Mouse (Mus musculus): ENCODE results near the gene Bag5.
"Not testable (repeated sequence)": the region's sequence is repeated elsewhere in the genome, so short reads cannot be mapped to it uniquely, and the experiment has no call there.

The Bag5 gene

DNA sequence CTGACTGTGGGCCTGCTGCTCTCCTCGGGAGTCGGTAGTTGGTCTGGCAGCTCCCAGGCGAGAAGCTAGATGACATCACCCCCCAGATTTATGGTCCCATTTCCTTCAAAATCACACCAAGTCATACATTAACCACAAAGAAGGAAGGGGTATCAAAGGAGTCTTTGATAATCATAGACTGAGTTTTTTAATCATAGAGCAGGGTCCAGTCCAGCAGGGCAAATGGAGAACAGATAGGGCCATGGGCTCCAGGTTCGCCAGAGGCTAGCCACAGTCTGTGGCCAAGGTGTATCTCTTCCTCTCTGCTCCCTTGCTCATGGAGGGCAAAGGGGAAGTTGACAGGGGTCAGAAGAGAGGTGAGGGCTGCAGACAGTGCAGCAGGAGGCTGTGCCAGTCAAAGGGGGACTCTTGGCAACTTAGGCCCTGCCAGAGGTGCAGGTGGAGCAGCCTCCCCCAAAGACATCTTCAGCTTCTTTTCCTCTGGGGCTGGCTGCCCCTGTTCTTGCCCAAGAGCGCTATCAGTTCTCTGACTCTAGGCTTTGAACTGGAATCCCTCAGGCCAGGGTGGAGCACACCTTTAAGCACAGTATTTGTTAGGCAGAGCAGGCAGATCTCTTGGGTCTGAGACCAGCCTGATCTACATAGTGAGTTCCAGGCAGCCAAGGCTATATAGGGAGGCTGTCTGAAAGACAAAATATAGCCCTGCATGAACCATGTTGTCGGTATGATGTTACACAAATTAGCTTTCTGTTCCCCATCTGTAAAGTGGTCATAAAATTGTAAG lies 37.1 kb downstream of the Bag5 start:
- no peak for DNase-seq (ENCODE audit: low spot score in 2 of 2)

DNA sequence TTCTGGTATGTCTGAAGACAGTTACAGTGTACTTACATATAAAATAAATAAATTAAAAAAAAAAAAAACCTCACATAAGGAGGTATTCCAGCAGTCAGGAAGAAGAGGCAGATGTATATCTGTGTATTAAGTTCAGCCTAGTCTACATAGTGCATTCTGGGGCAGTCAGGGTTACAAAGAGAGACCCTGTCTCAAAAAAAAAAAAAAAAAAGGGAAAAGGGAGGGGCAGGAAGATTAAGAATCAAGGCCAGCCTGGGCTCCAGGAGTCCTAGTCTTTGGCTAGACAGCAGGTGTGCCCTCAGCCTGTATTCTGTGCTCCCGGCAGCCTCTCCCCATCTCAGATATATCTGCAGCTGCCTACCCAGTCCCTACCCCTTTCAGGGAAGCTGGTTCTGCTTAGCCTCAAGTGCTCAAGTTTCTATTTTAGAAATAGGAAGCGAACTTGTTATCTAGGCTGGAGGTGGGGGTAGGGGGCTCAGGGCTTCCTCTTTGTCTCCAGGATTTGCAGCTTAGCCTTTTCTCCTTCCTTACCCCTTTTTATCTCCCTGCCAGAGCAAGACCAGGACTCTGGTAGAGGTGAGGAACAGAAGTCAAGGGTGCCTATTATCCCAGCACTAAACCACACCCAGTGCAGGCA lies 38.1 kb downstream of the Bag5 start:
- DNase-seq (ENCODE audit: low spot score in 2 of 2), result peak in 1 of 2 experiments; percentile 18

DNA sequence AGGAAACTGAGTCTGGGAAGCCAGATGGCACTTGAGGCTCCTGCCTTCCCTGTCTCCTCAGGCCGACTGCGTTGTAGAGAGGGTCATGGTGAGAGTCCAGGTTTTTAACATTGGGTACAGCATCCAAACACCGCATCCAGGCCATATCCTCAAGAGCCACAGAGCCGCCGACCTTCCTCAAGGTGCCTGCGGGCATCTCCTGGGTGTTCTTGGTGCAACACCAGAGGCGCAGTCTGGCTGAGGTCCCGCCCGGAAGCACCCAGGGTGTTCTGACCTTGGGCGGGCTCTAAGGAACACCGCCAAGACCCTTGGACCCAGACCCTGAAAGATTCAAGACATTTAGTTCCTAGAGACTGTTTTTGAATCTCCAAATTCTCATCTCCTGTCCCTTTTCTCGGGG lies 40.5 kb downstream of the Bag5 start:
- DNase-seq (ENCODE audit: low spot score in 2 of 2), result peak in 1 of 2 experiments; percentile 32

DNA sequence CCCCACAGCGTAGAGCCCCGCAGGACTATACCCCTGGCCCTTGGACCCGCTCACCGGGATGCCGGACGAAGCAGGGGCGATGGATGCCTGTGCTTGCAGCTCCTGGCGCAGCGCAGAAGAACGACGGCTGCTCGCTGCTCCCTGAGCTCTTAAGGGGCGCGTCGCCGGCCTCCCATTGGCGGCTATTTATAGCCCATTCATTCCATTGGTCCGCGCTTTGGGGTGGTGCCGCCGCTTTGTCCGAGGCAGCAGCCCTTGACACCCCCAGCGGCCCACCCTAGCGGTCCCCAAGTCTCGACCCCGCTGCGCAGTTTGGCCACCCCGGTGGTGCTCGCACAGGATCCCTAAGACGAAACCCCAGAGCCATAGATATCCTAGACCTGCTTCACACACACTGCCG lies 40.9 kb downstream of the Bag5 start, which contains the start of gene Ckb:
Gene Ckb, minus strand, starts transcription at position 163 of the 400 bp plus-strand sequence.
- DNase-seq (ENCODE audit: low spot score in 2 of 2), result peak; percentile 90 to 91

DNA sequence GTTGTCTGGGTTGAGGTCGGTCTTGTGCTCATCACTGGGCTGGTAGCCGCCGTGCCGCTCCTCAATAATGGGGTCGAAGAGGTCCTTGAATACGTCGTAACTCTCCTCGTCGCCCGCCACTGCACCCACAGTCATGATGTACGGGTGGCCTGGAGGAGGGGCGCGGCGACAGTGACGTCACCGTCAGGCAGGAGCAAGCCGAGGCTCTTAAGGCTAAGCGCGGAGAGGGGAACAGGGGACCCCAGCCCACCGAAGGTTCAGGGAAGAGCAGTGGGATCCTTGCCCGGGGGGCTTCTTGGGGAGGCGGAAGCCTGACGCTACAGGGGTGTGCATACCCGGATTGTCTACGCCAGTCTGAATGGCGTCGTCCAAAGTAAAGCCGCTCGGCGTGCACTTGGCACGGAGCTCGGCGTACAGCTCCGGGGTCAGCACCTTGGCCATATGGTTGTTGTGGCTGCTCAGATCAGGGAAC lies 41.6 kb downstream of the Bag5 start:
- peak; percentile 75 to 82 for DNase-seq (ENCODE audit: low spot score in 2 of 2)

DNA sequence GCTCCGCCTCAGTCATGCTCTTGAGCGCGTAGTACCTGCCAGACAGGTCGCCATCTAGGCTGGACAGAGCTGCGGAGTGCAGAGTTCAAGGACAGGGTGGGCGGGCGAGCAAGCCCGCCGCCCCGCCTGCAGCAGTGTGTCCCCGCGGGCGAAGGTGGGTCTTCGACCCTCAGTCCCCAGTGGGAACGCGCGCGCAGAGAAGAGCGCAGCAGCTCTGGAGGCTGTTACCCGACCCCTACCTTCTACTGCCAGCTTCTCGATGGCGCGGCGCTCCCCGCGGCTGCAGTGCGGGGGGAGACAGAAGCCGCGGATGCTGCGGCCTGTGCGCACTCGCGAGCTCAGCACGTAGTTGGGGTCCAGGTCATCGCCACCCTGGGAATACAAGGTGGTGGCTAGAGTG lies 42.1 kb downstream of the Bag5 start:
- DNase-seq (ENCODE audit: low spot score in 2 of 2), result peak in 1 of 2 experiments; percentile 18

DNA sequence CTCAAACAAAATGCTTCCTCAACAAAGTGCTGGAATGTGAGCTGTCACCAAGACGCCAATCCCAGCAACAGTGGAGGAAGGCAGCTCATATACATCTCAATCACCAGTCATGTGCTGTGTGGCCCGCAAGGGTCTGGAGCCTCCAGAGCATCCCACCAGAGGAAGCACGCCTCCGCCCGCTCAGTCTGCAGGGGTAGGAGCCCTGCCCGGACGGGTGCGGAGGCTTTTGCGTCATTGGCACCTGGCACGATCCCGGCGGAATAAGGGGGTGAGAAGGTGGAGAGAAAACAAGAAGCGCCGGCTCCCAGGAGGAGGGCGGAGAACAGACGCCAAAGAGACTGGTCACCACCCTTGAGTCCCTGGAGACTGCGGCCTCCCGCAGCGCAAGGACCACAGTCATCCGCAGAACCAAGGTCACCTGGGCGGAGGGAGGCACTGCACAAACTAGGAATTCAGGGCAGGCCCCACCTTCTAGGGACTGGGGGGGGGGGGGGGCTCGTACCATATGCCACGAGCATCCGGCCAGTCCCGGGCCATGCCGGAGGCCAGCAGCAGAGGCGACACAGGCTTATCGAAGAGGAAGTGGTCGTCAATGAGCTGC lies 42.6 kb downstream of the Bag5 start:
- peak in 1 of 2 experiments; percentile 35 for DNase-seq (ENCODE audit: low spot score in 2 of 2)

DNA sequence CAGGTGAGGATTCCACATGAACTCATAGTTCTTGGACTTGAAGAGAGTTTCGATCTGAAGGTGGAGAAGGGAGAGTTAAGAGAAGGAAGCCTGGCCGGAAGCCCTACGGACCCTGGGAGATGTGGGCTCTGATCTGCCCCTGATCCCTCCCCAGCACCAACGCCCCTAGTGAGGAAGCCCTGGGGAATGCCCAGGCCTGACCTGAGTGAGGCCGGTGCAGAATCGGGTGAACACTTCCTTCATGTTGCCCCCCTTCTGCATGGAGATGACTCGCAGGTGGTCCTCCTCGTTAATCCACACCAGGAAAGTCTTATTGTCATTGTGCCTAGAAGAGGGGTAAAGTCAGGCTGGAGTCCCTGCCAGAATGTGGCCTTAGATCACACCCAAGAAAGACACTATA lies 43.1 kb downstream of the Bag5 start:
- no peak for DNase-seq (ENCODE audit: low spot score in 2 of 2)

DNA sequence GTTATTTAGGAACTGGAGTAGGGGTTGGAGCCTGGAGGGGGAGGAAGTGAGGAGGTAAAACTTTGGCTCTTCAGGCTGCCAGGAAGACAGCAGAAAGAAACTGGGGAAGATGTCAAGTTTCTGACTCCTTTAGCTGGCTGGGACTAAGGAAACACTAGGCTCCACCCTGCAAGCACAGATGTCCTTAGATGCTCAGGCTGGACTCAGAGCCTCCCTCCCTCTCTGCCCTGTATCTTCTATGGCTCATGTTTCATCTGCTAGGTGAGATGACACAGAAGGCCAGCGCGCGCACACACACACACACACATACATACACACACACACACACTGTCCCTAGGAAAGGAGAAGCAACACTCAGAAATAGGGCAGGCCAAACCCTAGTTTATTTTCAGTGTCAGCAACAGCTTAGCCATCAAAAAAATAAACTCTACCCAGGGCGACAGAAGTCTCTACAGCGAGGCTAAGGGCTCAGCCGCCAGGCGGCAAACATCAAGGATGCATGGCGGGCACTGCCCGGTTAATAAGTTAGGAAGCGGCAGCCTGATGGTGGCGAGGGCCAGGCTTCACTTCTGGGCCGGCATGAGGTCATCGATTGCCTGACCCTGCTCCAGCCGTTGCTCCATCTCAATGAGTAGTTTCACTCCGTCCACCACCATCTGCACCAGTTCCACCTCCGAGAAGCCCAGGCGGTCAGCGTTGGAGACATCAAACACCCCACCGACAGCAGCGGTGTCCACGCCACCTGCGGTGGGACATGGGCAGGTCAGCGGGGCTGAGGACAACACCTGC lies 43.9 kb downstream of the Bag5 start:
- DNase-seq (ENCODE audit: low spot score in 2 of 2), result peak in 1 of 2 experiments; percentile 37

DNA sequence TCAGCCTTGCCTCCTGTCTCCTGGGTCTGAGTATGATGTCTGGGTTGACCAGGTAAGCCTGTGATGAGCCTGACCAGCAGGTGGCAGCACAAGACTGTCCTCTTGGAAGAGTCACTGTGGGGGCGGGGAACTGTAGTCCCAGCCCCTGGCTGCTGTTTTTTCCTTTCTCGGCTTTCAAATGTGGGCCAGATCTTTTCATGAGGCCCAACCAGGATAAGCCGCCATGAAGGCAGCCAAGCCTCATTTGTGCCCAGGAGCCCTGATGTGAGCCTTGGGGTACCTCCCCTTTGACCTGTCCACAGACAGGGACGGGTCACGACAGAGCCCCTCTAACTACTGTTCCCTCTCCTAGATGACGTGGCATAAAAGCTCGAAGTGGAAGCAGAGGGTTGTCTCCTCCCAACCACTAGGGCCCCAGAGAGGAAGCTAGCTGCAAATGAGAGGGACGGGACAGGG lies 44.6 kb downstream of the Bag5 start:
- peak; percentile 86 to 92 for DNase-seq (ENCODE audit: low spot score in 2 of 2)

DNA sequence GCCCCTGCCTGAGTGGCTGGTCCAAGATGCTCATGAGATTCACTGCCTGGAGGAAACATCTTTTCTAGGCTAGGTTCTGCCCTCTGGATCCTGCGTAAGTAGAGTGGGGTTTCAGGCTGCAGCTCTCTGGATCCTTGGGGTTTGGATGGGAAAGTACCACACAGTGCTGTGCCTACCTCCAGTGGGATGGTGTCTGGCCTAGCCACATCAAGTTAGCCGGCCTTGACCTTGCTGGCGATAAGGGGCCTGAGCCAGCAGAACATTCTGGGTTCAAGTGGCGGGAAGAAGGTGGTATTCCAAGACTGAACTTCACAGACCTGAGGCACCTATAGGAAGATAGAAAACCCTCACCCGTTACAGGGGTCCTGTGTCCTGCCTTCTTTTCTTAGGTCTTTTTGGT lies 45.6 kb downstream of the Bag5 start:
- DNase-seq (ENCODE audit: low spot score in 2 of 2), result no peak

DNA sequence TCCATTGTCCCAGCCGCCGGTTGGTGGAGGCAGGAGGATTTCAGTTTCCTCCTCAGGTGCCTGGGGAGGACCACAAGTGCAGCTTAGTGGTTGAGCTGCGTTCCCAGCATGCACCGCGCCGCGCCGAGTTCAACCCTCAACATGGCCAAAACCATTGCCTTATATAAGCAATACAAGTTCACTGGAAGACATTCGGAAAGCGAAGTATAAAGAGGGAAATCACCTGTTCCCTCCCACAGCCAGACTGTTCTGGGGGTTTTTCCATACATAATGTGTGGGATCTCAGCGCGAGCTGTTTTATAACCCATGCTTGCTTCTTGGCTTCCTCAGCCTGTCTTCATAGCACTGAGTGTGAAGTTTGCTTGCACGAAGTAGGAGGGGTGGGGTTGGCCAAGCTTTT lies 46.7 kb downstream of the Bag5 start:
- peak in 1 of 2 experiments; percentile 17 for DNase-seq (ENCODE audit: low spot score in 2 of 2)

DNA sequence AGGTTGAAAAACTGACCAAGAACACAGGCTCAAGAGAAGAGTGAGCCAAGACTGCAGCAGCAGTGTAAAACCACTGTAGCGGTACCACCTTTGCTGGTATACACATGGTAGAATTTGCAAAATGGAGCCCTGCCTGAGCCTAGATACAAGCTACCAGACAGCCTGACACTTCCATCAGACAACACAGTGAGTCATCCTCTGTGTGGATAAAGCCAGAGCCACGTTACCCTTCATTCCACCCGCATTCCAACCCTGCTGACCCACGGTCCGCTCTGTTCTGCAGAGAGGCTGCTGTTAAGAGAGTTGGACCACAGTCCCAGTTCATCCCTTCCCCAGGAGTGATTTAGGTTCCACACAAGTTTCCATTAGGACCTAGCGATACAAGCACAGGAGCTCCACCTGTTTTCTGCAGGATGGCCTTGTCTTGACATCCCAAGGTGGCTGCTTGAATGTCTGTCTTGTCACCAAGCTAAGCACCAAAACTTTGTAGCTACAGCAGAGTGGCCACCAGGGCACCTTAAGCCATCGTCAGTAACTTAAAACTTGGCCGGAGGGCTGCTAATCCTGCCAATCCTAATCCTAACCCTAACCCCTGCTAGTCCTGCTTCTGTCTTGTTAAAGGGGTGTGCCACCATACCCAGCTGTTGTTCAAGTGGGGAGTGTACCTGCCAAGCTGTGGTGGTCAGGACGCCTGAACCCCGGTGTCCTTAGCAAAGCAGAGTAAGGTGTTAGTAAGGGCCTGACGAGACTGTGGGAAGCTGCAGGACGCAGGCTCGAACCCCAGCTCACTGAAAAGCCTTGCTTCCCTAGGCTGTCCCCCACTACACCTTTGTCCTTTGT lies 47.8 kb downstream of the Bag5 start:
- DNase-seq (ENCODE audit: low spot score in 2 of 2), result no peak

DNA sequence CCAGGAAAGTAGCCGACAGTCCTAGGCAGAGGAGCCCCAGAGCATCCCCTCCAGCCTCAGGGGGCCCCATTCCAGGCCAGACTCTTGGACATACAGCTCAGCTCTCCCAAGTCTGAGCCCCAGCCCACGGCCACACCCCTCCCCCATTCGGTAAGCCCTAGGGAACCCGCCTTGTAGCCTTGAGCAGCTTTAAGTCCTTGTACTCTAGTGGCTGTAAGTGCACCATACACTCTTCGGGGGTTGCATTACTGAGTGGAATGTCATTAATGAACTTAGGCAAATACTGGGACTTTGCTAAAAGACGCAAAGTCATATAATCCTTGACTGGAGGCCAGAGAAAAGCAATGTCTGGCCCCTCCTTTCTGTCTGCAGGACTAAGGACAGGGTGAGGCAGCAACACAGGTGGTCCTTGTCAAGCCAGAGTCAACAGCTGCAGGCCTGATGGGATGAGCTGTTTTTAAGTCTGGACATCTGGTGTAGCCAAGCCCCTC lies 48.9 kb downstream of the Bag5 start:
- DNase-seq (ENCODE audit: low spot score in 2 of 2), result no peak

DNA sequence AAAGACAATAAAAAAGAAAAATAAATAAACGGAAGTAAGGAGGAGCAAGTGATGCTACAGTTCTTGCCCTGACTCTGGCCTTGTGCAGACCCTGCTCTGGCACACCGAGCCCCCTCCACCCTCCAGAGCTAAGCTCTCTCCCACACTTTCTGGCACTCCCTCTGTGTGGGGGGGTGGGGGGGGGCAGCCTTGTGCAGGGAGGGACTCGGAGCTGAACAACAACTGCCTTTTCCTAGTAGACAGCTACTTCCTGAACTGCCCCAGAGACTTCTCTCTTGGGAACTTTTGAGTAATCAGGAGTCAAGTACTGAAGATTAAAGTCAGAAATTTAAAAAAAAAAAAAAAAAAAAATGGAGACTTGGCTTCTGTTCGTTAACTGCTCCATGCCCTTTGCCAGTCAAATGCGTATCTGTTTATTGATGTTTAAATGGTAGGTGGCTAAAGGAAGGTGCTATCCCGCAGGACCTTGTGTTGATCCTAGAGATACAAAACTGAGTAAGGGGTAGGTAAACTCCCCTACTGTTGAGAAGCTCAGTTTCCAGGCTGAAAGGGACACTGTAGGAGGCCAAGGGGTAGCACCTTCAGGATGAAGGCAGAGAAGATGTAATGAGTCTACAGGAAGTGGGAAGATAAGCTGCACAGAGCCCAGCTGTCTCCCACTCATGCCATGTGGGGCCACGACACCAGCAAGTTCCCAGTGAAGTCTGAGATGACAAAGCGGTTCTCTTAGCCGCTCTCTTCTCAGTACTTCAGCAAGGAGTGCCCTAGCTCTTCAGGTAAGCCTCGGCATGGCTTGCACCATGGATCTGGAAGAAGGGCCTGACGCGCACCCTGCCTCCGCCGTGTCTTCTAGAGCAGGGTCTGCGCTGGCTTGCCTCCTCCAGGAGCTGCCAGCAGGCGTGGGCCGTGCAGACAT lies 49.6 kb downstream of the Bag5 start:
- no peak for DNase-seq (ENCODE audit: low spot score in 2 of 2)

DNA sequence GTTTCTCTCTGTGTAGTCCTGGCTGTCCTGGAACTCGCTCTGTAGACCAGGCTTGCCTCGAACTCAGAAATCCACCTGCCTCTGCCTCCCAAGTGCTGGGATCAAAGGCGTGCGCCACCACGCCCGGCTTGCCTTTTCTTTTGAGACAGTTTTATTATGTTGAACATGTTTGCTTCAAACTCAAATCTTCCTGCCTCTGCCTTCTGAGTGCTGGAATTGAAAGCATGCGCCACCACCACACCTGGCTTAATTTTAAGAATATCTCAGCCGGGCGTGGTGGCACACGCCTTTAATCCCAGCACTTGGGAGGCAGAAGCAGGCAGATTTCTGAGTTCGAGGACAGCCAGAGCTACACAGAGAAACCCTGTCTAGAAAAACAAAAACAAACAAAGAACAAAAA lies 51.5 kb downstream of the Bag5 start:
- not testable (repeated sequence) for DNase-seq (ENCODE audit: low spot score in 2 of 2)

DNA sequence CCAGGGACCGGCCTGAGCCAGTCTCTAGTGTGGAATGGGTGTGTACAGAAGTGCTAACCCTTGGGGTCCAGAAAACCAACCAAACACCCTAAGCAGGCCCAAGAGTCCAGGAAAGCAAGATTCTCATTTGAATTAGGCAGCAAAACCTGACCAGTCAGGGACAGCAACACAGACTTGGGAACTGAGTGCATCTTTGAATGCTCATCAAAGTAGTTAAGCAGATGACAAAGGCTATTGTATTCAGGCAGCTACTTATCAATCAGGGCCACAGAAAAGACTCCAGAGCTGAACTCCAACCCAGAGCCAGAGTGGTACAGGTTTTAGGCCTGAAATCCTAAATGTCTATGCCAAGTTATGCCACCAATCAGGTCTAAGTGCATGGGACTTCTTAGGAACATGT lies 52.4 kb downstream of the Bag5 start:
- DNase-seq (ENCODE audit: low spot score in 2 of 2), result no peak

Measured in frontal cortex, postnatal 10 days (tissue).